Mouse (Mus musculus): Measurements from ENCODE around the gene Fam118b. TPM values are rescaled to one million over a fixed set of nuclear protein-coding genes. Genes with fewer than 3 reads are reported as not detected.
A peak's percentile ranks its signal among the peaks of the same experiment; 100 is the strongest.

The Fam118b gene
- total RNA-seq, 2 experiments from 2014 or later, result 26.5 to 27.0 TPM

- intact Hi-C loops (cut with DNase I), result no loop called here
- Histone ChIP-seq H3K27ac (no peak overlapping the region), H3K4me3 (no peak overlapping the region)
- no peak for TF ChIP-seq CTCF (IDR thresholded peaks at IDR 0.05)
- no peak for DNase-seq (ENCODE audit: extremely low spot score in 1 of 2, low spot score in 2 of 2)
Measured at GRCm38 (mm10) chr9:35289992-35290391, 22.4 kb upstream of the Fam118b start.

GRCm38 (mm10) chr9:35286351-35286750, 18.7 kb upstream of the Fam118b start:
- H3K27ac ChIP-seq, result no peak overlapping the region
- H3K4me3 ChIP-seq, result no peak overlapping the region
- no peak for DNase-seq (ENCODE audit: extremely low spot score in 1 of 2, low spot score in 2 of 2)
- intact Hi-C loops (cut with DNase I), result no loop called here
- no peak for TF ChIP-seq CTCF (IDR thresholded peaks at IDR 0.05)

GRCm38 (mm10) chr9:35284351-35284750, 16.7 kb upstream of the Fam118b start:
- no peak for DNase-seq (ENCODE audit: extremely low spot score in 1 of 2, low spot score in 2 of 2)
- no peak for TF ChIP-seq CTCF (IDR thresholded peaks at IDR 0.05)
- intact Hi-C loops (cut with DNase I), result loop anchor here (5.0 kb wide), 1 partner anchor 138 kb away; the partner anchor contains the start of gene Cdon
- Histone ChIP-seq H3K4me3 (no peak overlapping the region), H3K27ac (no peak overlapping the region)

- no peak for DNase-seq (ENCODE audit: extremely low spot score in 1 of 2, low spot score in 2 of 2)
- H3K4me3 ChIP-seq, result no peak overlapping the region
- TF ChIP-seq CTCF (IDR thresholded peaks at IDR 0.05), result no peak
- intact Hi-C loops (cut with DNase I), result loop anchor here (2.0 to 5.0 kb wide), 2 partner anchors 139 to 251 kb away; partner anchors contain the start of gene Cdon
- H3K27ac ChIP-seq, result no peak overlapping the region
Measured at GRCm38 (mm10) chr9:35283415-35284069, 15.9 kb upstream of the Fam118b start.

- intact Hi-C loops (cut with DNase I), result loop anchor here (1.0 to 5.0 kb wide), 4 partner anchors 139 to 258 kb away; partner anchors contain the start of gene Cdon
- H3K27ac ChIP-seq, result no peak overlapping the region
- no peak for TF ChIP-seq CTCF (IDR thresholded peaks at IDR 0.05)
Measured at GRCm38 (mm10) chr9:35282851-35283200, 15.2 kb upstream of the Fam118b start.

DNA sequence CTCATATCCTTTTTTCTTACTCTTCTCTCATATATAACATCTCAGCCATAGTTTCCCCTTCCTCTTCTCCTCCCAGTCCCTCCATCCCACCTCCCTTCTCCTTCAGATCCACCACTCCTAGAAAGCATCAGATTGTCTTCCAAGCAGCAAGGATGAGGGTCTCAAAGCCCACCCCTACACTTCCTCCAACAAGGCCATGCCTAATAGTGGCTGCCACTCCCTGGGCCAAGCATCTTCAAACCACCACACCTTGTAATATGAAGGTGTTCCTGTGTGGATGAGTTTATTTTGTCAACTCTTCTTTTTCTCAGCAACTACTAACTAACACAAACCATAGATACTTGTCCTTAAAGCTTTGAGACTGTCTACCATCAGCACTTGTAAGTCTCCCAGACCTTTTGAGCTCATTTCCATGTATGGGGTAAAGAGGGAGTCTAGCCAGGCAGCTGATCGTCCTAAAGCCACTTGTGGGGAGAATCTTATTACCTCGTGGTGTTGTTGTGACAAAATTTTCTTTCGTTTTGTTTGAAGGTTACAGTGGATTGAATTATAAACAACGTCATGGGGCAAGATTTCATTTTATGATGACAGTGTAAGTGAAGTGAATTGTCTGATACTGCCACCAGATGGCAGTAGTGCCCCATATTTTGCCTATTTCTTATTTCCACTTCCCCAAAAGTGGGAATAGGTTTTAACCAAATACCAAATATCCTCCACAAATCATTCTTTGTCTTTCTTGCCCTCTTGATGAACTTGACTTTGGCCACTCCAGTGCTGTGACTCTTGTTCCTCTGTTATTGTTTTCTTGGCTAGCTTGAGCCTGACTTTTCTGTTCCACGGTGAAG, 14.6 kb upstream of the Fam118b start:
- TF ChIP-seq CTCF (IDR thresholded peaks at IDR 0.05), result peak; percentile 89
- intact Hi-C loops (cut with DNase I), result loop anchor here (1.0 to 5.0 kb wide), 4 partner anchors 140 to 259 kb away; partner anchors contain the start of gene Cdon
- Histone ChIP-seq H3K27ac (no peak overlapping the region), H3K4me3 (no peak overlapping the region)
- DNase-seq (ENCODE audit: extremely low spot score in 1 of 2, low spot score in 2 of 2), result peak; percentile 57 to 64

More at GRCm38 (mm10) chr9:35282851-35283200, 15.2 kb upstream of the Fam118b start:
- DNase-seq (ENCODE audit: extremely low spot score in 1 of 2, low spot score in 2 of 2), result no peak
- H3K4me3 ChIP-seq, result no peak overlapping the region

DNA sequence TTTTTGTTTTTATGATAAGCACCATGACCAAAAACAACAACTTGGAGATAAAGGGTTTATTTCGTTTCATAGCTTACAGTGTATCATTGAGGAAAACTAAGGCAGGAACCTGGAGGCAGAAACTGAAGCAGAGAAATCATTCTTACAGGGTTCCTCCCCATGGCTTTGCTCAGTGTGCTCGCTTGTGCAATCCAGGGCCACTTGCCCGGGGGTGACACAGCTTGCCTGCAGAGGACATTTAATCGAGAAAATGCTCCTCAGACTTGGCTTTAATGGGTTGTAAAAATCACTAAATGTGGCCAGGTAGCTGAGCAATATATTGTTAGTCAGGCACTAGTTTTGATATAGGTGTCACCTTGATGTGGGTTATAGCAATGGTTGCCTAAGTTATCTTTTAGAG, 10.8 kb upstream of the Fam118b start:
- no peak overlapping the region for H3K27ac ChIP-seq
- H3K4me3 ChIP-seq, result no peak overlapping the region
- no peak for DNase-seq (ENCODE audit: extremely low spot score in 1 of 2, low spot score in 2 of 2)
- TF ChIP-seq CTCF (IDR thresholded peaks at IDR 0.05), result no peak
- intact Hi-C loops (cut with DNase I), result no loop called here

GRCm38 (mm10) chr9:35277855-35278365, 10.3 kb upstream of the Fam118b start:
- intact Hi-C loops (cut with DNase I), result no loop called here
- Histone ChIP-seq H3K4me3 (no peak overlapping the region), H3K27ac (no peak overlapping the region)
- DNase-seq (ENCODE audit: extremely low spot score in 1 of 2, low spot score in 2 of 2), result no peak
- TF ChIP-seq CTCF (IDR thresholded peaks at IDR 0.05), result no peak

DNA sequence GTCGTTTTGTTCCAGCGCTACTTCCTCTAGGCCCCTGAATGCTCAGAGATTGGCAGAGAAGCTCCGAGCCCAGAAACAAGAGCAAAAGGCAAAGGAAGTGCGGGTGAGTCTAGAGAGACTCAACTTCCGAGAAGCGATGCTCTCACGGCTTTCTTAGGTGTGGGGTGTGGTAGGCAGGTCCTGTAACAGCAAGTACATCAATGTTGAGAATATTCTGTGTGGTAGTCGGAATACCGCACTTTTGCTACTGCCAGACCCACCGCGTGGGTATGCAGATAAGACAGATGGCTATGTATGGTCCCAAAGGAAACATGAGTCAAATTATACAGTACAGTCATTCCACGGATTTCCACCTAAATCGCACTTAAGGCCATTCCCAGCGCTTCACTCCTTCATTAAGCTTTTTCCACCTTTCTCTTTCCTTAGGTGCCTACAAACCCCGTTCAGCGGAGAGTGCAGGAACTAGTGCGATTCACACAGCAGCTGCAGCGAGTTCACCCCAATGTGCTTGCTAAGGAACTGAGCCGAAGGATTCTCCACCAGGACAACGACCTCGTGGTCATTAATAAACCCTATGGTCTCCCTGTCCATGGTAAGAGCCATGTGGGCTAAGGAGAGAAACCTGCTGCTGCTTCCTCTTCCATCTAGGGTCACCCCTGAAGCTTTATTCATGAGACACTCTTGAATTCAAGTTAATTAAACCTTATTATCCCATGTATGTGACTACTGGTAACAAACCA, 541 bp upstream of the Fam118b start:
- H3K27ac ChIP-seq, result peak overlapping the region; percentile 76
- TF ChIP-seq CTCF (IDR thresholded peaks at IDR 0.05), result no peak
- peak overlapping the region; percentile 91 for H3K4me3 ChIP-seq
- no peak for DNase-seq (ENCODE audit: extremely low spot score in 1 of 2, low spot score in 2 of 2)
- intact Hi-C loops (cut with DNase I), result loop anchor here (2.0 kb wide), 1 partner anchor 57 kb away; the partner anchor contains the start of gene Foxred1

GRCm38 (mm10) chr9:35264509-35264908, 3.1 kb downstream of the Fam118b start:
- DNase-seq (ENCODE audit: extremely low spot score in 1 of 2, low spot score in 2 of 2), result no peak
- intact Hi-C loops (cut with DNase I), result no loop called here
- TF ChIP-seq CTCF (IDR thresholded peaks at IDR 0.05), result no peak
- no peak overlapping the region for H3K4me3 ChIP-seq
- no peak overlapping the region for H3K27ac ChIP-seq

DNA sequence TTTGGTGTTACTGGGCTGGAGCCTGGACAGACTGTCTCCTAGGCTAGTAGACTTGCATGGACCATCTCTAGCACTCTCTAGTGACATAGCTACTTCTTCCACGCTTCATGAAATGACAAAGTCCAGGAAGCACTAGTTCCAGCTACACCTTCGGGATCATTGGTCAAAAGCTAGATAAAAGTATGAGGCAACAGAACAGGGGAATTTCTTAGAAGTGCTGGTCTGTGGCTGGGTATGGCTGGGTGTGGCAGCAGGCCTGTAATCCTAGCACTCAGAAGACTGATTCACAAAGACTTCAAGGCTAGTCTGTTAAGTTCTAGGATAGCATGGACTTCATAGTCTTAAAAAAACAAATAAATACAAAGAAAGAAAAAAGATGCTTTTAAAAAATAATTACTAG, 4.2 kb downstream of the Fam118b start:
- intact Hi-C loops (cut with DNase I), result no loop called here
- Histone ChIP-seq H3K4me3 (no peak overlapping the region), H3K27ac (no peak overlapping the region)
- TF ChIP-seq CTCF (IDR thresholded peaks at IDR 0.05), result no peak
- DNase-seq (ENCODE audit: extremely low spot score in 1 of 2, low spot score in 2 of 2), result no peak

Measured in left cerebral cortex, adult 2 months (tissue).